Mouse (Mus musculus) heart, postnatal 0 days (tissue): Measurements from ENCODE around the gene Iars2. TPM values are rescaled to one million over a fixed set of nuclear protein-coding genes. Genes with fewer than 3 reads are reported as not detected.

Experiments
- ATAC-seq: fragments of 200-750 bp; cut with Nextera tagmentation; 2 replicates; pipeline ENCODE4 v1.8.0; 2017; ENCODE audit warnings: low read depth, moderate number of reproducible peaks, moderate library complexity; ENCODE audit not compliant: insufficient read depth
- DNase-seq: peaks from one replicate; pipeline ENCODE4 v3.0.0-alpha.2; 2016; ENCODE audit warnings: low spot score
- H3K27ac ChIP-seq: fragments of 300-500 bp; sonication (generic); 2 replicates; pipeline ENCODE4 v1.5.1; 2014; ENCODE audit warnings: low read depth, mild to moderate bottlenecking
- H3K27me3 ChIP-seq: fragments of 300-500 bp; sonication (generic); 2 replicates; pipeline ENCODE4 v1.6.1; 2014; ENCODE audit warnings: low read length, mixed read lengths; ENCODE audit not compliant: control insufficient read depth, insufficient read depth
- H3K36me3 ChIP-seq: fragments of 300-500 bp; sonication (generic); replicated peaks from 2 replicates; pipeline ENCODE4 v1.6.1; 2014; ENCODE audit warnings: low read length, mixed read lengths; ENCODE audit not compliant: control insufficient read depth, insufficient read depth
- H3K4me1 ChIP-seq: fragments of 300-500 bp; sonication (generic); 2 replicates; pipeline ENCODE4 v1.6.1; 2014; ENCODE audit warnings: antibody characterized with exemption; ENCODE audit not compliant: control insufficient read depth, insufficient read depth
- H3K4me2 ChIP-seq: fragments of 300-500 bp; sonication (generic); 2 replicates; pipeline ENCODE4 v1.6.1; 2014; ENCODE audit warnings: low read depth, mild to moderate bottlenecking, low read length, moderate library complexity
- H3K4me3 ChIP-seq: fragments of 300-500 bp; sonication (generic); 2 replicates; pipeline ENCODE4 v1.5.1; 2014; ENCODE audit warnings: low read depth, low read length
- H3K9ac ChIP-seq: fragments of 300-500 bp; sonication (generic); replicated peaks from 2 replicates; pipeline ENCODE4 v1.6.1; 2014; ENCODE audit warnings: low read depth, low read length, mixed read lengths
- H3K9me3 ChIP-seq: fragments of 300-500 bp; sonication (generic); replicated peaks from 2 replicates; pipeline ENCODE4 v1.6.1; 2016; ENCODE audit warnings: low read length; ENCODE audit not compliant: control insufficient read depth
- CTCF ChIP-seq: IDR thresholded peaks from 2 replicates; pipeline ENCODE4 v1.5.1; 2016; ENCODE audit warnings: antibody characterized with exemption, control low read depth, low read depth
- EP300 ChIP-seq: IDR thresholded peaks from 2 replicates; pipeline ENCODE4 v1.6.1; 2016; ENCODE audit warnings: antibody characterized with exemption, low read depth
- WGBS: fragments of 180-500 bp; shearing (Covaris S2); extraction: QIAGEN DNeasy Blood & Tissue Kit; methylation state at CpG from one replicate; pipeline ENCODE4 v1.1.7; 2014; 5-methylcytosine and 5-hydroxymethylcytosine counted together
- polyA plus RNA-seq: library from polyadenylated mRNA; unstranded; fragments of >200 nt; fragmentation: Nextera tagmentation; extraction: Ambion mirVana; gene quantifications from 2 replicates; pipeline ENCODE4 v1.2.1, GENCODE M21; 2015
- total RNA-seq: library from RNA; depleted of rRNA; stranded (reverse); fragments of >200 nt; gene quantifications from 2 replicates; pipeline ENCODE4 v1.2.3, GENCODE M21; 2014; ENCODE audit warnings: low replicate concordance

Iars2 gene
- total and polyA plus RNA-seq, 2 experiments from 2014 or later = 38.9 to 102 TPM

- Histone ChIP-seq H3K36me3 (peaks cover 70% of the 10 kb centered on the region), H3K27me3 (no peaks in the 10 kb centered on the region), H3K4me1 (no peaks in the 10 kb centered on the region), H3K4me2 (no peak overlapping the region), H3K27ac (no peak overlapping the region), H3K4me3 (no peak overlapping the region), H3K9ac (no peak overlapping the region), H3K9me3 (no peaks in the 10 kb centered on the region)
- ATAC-seq = no peak
- no peak for TF ChIP-seq EP300
- TF ChIP-seq CTCF = peak; percentile 16; the same call in 1 of the 2 replicates
- no peak for DNase-seq
- WGBS = 85% methylated on average over 8 of the region's 8 CpGs
Observed at GRCm38 (mm10) chr1:185343422-185343821, 14.2 kb upstream of the Iars2 start.

DNA sequence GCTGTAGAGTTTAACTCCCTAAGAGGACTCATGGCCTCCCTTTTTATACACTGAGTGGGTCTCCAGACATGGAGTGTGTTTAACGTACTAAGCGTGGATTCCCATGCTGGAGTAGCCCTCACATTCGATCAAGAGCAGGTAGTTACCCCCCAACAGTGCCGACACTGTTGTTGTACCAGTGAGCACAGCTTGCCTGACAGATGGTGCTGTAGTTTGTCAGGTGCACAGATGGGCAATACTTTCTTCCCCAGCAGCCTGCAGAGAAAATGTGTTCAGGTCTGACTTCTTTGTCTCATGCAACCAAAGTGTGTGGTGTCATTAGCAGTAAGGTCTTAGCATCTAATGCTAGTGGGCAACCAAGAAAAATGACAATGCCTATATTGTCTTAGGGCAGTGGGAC is 13.2 kb upstream of the Iars2 start:
- H3K36me3 ChIP-seq = peaks cover 61% of the 10 kb centered on the region
- no peak overlapping the region for H3K4me3 ChIP-seq
- H3K27ac ChIP-seq = no peak overlapping the region
- DNase-seq = no peak
- TF ChIP-seq CTCF (no peak), EP300 (no peak)
- no peak overlapping the region for H3K9ac ChIP-seq
- H3K4me2 ChIP-seq = no peak overlapping the region
- H3K9me3 ChIP-seq = no peaks in the 10 kb centered on the region
- WGBS = 91% methylated on average over 4 of the region's 4 CpGs
- ATAC-seq = no peak
- no peaks in the 10 kb centered on the region for H3K27me3 ChIP-seq
- H3K4me1 ChIP-seq = no peaks in the 10 kb centered on the region

- no peak for TF ChIP-seq CTCF
- TF ChIP-seq EP300 = no peak
- peaks cover 19% of the 10 kb centered on the region for H3K36me3 ChIP-seq
- no peaks in the 10 kb centered on the region for H3K27me3 ChIP-seq
- no peak overlapping the region for H3K4me3 ChIP-seq
- whole genome bisulfite sequencing = 23% methylated on average over 3 of the region's 3 CpGs
- H3K9ac ChIP-seq = no peak overlapping the region
- H3K9me3 ChIP-seq = no peaks in the 10 kb centered on the region
- DNase-seq = no peak
- 0 out of 2 replicates have a peak overlapping the region, but pooled peaks have one; percentile 20 for H3K27ac ChIP-seq
- no peak for ATAC-seq
- H3K4me2 ChIP-seq = no peak overlapping the region
- 0 out of 2 replicates have a peak, but pooled peaks cover 25% of the 10 kb centered on the region for H3K4me1 ChIP-seq
Observed at GRCm38 (mm10) chr1:185336535-185336934, 7.3 kb upstream of the Iars2 start.

DNA sequence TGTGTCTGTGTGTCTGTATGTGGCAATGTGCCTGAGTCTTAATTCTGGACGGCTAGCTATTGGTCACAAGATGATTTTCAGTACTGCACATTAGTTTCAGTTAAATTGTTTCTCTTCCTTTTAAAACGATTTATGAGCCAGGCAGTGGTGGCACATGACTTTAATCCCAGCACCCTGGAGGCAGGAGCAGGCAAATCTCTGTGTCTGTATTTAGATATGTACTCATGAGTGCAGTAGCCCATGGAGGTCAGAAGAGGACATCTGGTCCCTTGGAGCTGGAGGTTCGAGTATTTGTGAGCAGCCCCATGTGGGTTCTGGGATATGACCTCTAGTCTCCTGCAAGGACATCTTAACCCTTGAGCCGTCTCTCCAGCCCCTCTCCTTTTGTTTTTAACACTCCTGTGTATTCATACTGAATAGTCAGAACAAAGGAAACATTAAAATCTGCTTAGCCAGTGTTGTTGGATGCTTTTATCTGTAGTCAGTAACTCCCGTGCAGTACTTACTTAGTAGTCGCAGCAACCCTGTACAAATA is 6.1 kb upstream of the Iars2 start:
- Histone ChIP-seq H3K9ac (no peak overlapping the region), H3K27me3 (no peaks in the 10 kb centered on the region), H3K9me3 (no peaks in the 10 kb centered on the region), H3K36me3 (peaks cover 11% of the 10 kb centered on the region; the same call in 1 of the 2 replicates), H3K27ac (no peak overlapping the region), H3K4me1 (0 out of 2 replicates have a peak, but pooled peaks cover 25% of the 10 kb centered on the region), H3K4me3 (no peak overlapping the region), H3K4me2 (no peak overlapping the region)
- no peak for DNase-seq
- no peak for TF ChIP-seq EP300
- no peak for TF ChIP-seq CTCF
- 56% methylated on average over 6 of the region's 6 CpGs for WGBS
- ATAC-seq = no peak; the same call in 1 of the 2 replicates

DNA sequence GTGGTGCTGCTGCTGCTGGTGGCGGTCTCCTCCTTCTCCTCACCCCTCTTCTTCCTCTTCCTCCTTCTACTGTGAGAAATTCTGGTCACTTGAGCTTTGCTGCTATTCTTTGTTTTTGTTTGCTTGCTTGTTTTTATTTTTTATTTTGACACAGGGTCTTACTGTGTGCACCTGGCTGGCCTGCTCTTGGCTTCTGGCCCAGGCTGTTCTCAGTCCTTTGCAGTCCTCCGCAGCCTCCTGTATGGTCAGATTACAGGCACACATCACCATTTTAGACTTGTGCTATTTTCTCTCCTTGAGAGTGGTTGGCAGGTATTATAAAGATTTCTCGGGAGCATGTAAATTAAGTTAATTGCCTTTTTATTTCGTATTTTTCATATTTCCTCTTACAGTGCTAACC is 4.9 kb upstream of the Iars2 start:
- H3K4me3 ChIP-seq = no peak overlapping the region
- ATAC-seq = no peak
- no peak for DNase-seq
- no peak overlapping the region for H3K9ac ChIP-seq
- H3K4me1 ChIP-seq = peaks cover 29% of the 10 kb centered on the region; the same call in 1 of the 2 replicates
- H3K36me3 ChIP-seq = peaks cover 7% of the 10 kb centered on the region; the same call in 1 of the 2 replicates
- H3K9me3 ChIP-seq = no peaks in the 10 kb centered on the region
- H3K27me3 ChIP-seq = no peaks in the 10 kb centered on the region
- H3K27ac ChIP-seq = no peak overlapping the region
- 69% methylated on average over 4 of the region's 4 CpGs for WGBS
- TF ChIP-seq EP300 = no peak
- TF ChIP-seq CTCF = no peak
- H3K4me2 ChIP-seq = no peak overlapping the region

GRCm38 (mm10) chr1:185333651-185334050 is 4.5 kb upstream of the Iars2 start:
- peaks cover 29% of the 10 kb centered on the region; the same call in 1 of the 2 replicates for H3K4me1 ChIP-seq
- 0 out of 2 replicates have a peak, but pooled peaks cover 3% of the 10 kb centered on the region for H3K36me3 ChIP-seq
- no peak for DNase-seq
- 85% methylated on average over 5 of the region's 5 CpGs for whole genome bisulfite sequencing
- H3K9me3 ChIP-seq = no peaks in the 10 kb centered on the region
- H3K27ac ChIP-seq = no peak overlapping the region
- ATAC-seq = no peak
- H3K9ac ChIP-seq = no peak overlapping the region
- no peak overlapping the region for H3K4me3 ChIP-seq
- H3K4me2 ChIP-seq = no peak overlapping the region
- no peaks in the 10 kb centered on the region for H3K27me3 ChIP-seq
- TF ChIP-seq EP300 = no peak
- no peak for TF ChIP-seq CTCF
